Mouse (Mus musculus) kidney, adult 2 months (tissue): ENCODE measurements around the gene Selenoo. TPM values are rescaled to one million over a fixed set of nuclear protein-coding genes. Genes with fewer than 3 reads are reported as not detected.

Experiments
- DNase-seq: peaks from one replicate; pipeline ENCODE4 v3.0.0; 2021
- H3K27ac ChIP-seq: fragments of 200-500 bp; 2 replicates; pipeline ENCODE4 v1.5.1; 2012; ENCODE audit warnings: low read depth, low read length, control low read depth, inconsistent platforms; ENCODE audit not compliant: insufficient read depth
- H3K27me3 ChIP-seq: fragments of 200-500 bp; replicated peaks from 2 replicates; pipeline ENCODE4 v1.6.1; 2012; ENCODE audit warnings: mild to moderate bottlenecking, moderate library complexity, low read length, inconsistent platforms; ENCODE audit not compliant: control insufficient read depth, insufficient read depth
- H3K36me3 ChIP-seq: fragments of 200-500 bp; 2 replicates; pipeline ENCODE4 v1.6.1; 2012; ENCODE audit warnings: mild to moderate bottlenecking, moderate library complexity, low read length, inconsistent platforms; ENCODE audit not compliant: control insufficient read depth, insufficient read depth
- H3K4me1 ChIP-seq: fragments of 200-500 bp; 2 replicates; pipeline ENCODE4 v1.6.1; 2011; ENCODE audit warnings: low read length; ENCODE audit not compliant: control insufficient read depth, insufficient read depth
- H3K4me3 ChIP-seq: fragments of 200-500 bp; 2 replicates; pipeline ENCODE4 v1.5.1; 2011; ENCODE audit warnings: mild to moderate bottlenecking, low read depth, low read length, control low read depth; ENCODE audit not compliant: insufficient read depth
- CTCF ChIP-seq: fragments of 200-500 bp; conservative IDR thresholded peaks from 2 replicates; pipeline ENCODE4 v1.5.1; 2011; ENCODE audit warnings: low read depth, mild to moderate bottlenecking, control low read depth, low read length, moderate library complexity, mixed read lengths; ENCODE audit not compliant: insufficient read depth, insufficient read length
- POLR2A ChIP-seq: fragments of 200-500 bp; IDR thresholded peaks from one replicate; pipeline ENCODE4 v1.6.1; 2011; ENCODE audit warnings: low read depth, low read length, control low read depth
- WGBS: fragments of 180-500 bp; shearing (Covaris S2); methylation state at CpG from one replicate; pipeline ENCODE4 v1.1.7; 2018; 5-methylcytosine and 5-hydroxymethylcytosine counted together
- polyA plus RNA-seq: library from polyadenylated mRNA; depleted of rRNA; stranded (reverse); fragments of >200 nt; gene quantifications from 2 replicates; pipeline ENCODE4 v1.2.3, GENCODE M21; 2012

The Selenoo gene
- polyA plus RNA-seq, 1 experiment, result 55.9 TPM

DNA sequence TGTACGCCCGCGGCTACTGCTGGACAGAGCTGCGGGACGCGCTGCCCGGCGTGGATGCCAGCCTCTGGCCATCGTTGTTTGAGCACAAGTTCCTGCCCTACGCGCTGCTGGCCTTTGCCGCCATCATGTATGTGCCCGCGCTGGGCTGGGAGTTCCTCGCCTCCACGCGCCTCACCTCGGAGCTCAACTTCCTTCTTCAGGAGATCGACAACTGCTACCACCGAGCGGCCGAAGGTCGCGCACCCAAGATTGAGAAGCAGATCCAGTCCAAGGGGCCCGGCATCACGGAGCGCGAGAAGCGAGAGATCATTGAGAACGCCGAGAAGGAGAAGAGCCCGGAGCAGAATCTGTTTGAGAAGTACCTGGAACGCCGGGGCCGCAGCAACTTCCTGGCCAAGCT lies 21.3 kb upstream of the Selenoo start:
- DNase-seq, result no peak
- H3K4me3 ChIP-seq, result 0 out of 2 replicates have a peak overlapping the region, but pooled peaks have one; percentile 3
- 32% methylated on average over 35 of the region's 35 CpGs for WGBS

GRCm38 (mm10) chr15:89068226-89068625 lies 20.7 kb upstream of the Selenoo start:
- Histone ChIP-seq H3K4me3 (no peak overlapping the region), H3K27ac (no peak overlapping the region), H3K36me3 (no peaks in the 10 kb centered on the region), H3K4me1 (no peaks in the 10 kb centered on the region), H3K27me3 (no peaks in the 10 kb centered on the region)
- no peak for DNase-seq
- WGBS, result 25% methylated on average over 26 of the region's 26 CpGs
- TF ChIP-seq POLR2A (no peak), CTCF (no peak)

More for the DNA sequence above, 21.3 kb upstream of the Selenoo start:
- Histone ChIP-seq H3K36me3 (no peaks in the 10 kb centered on the region), H3K27me3 (no peaks in the 10 kb centered on the region), H3K27ac (no peak overlapping the region), H3K4me1 (no peaks in the 10 kb centered on the region)
- no peak for TF ChIP-seq POLR2A
- no peak for TF ChIP-seq CTCF

GRCm38 (mm10) chr15:89069336-89069840 lies 19.5 kb upstream of the Selenoo start:
- 83% methylated on average over 19 of the region's 19 CpGs for WGBS
- Histone ChIP-seq H3K36me3 (no peaks in the 10 kb centered on the region), H3K27me3 (no peaks in the 10 kb centered on the region), H3K27ac (no peak overlapping the region), H3K4me3 (no peak overlapping the region), H3K4me1 (no peaks in the 10 kb centered on the region)
- DNase-seq, result no peak
- no peak for TF ChIP-seq CTCF
- TF ChIP-seq POLR2A, result no peak

DNA sequence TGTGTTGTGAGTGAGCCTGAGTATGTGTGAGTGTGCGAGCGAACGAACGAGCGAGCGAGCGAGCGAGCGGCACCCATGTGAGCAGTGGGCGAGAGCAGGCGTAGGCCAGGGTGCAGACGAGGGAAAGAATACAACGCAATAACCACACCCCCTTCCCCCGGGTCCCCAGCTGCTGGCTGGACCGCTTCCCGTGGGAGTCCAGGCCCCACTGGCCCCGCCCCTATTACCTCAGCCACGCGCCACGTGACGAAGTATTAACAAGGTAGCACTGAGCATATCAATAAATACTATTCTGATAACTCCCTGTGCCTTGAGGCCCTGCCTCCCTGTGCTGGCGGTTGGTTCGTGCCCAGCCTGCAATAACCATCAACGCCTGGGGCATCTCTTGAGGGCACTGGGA lies 18.3 kb upstream of the Selenoo start:
- no peak for DNase-seq
- Histone ChIP-seq H3K27me3 (no peaks in the 10 kb centered on the region), H3K4me1 (no peaks in the 10 kb centered on the region), H3K27ac (no peak overlapping the region), H3K4me3 (no peak overlapping the region), H3K36me3 (no peaks in the 10 kb centered on the region)
- TF ChIP-seq CTCF (no peak), POLR2A (no peak)
- 76% methylated on average over 24 of the region's 24 CpGs for WGBS

DNA sequence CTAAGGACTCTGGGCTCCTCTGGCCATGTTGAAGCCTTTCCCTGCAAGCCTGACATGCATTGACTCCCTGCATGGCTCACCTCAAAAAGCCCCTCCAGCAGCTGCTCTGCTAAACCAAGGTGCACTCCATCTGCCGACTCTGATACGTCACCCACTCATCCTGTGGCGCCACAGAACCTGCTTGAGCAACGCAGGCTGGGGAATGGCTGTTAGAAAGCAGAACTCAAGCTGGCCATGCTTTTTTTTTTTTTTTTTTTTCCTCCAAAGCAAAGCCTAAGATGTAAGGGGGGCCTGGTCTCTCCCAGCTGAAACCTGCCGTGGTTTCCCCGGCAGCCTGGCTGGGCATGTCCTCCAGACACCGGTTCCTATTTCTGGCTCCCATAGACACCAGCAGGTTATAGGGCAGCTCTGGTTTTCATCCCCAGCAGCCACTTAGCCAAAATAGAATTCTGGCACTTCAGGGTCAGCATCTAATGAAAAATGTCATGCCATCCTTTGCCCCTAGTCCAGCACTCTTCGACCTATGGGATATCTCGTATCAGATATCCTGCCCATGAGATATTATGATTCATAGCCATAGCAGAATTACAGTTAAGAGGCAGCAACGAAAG lies 14.8 kb upstream of the Selenoo start:
- H3K27ac ChIP-seq, result no peak overlapping the region
- H3K4me3 ChIP-seq, result no peak overlapping the region
- peaks cover 13% of the 10 kb centered on the region for H3K4me1 ChIP-seq
- 83% methylated on average over 10 of the region's 10 CpGs for WGBS
- H3K27me3 ChIP-seq, result no peaks in the 10 kb centered on the region
- no peak for TF ChIP-seq POLR2A
- no peak for TF ChIP-seq CTCF
- DNase-seq, result no peak
- H3K36me3 ChIP-seq, result no peaks in the 10 kb centered on the region

GRCm38 (mm10) chr15:89074613-89075477 lies 14.0 kb upstream of the Selenoo start, which contains the start of gene Trabd:
TSS of gene Trabd (plus strand) at chr15:89075124.
- no peak for DNase-seq
- WGBS, result 21% methylated on average over 11 of the region's 11 CpGs
- Histone ChIP-seq H3K4me3 (peak within 1 kb of the TSS; percentile 97), H3K4me1 (peaks cover 13% of the 10 kb centered on the region), H3K27me3 (no peaks in the 10 kb centered on the region), H3K36me3 (no peaks in the 10 kb centered on the region), H3K27ac (peak within 1 kb of the TSS; percentile 99)
- TF ChIP-seq CTCF, result no peak
